Mouse (Mus musculus) ES-Bruce4 (cell line): ENCODE measurements around the gene Manba. TPM values are rescaled to one million over a fixed set of nuclear protein-coding genes. Genes with fewer than 3 reads are reported as not detected.

Experiments
- H3K27ac ChIP-seq: 2 replicates; pipeline ENCODE4 v1.5.1; 2012; ENCODE audit warnings: low read length, inconsistent platforms; ENCODE audit not compliant: insufficient read depth
- H3K27me3 ChIP-seq: 2 replicates; pipeline ENCODE4 v1.6.1; 2012; ENCODE audit warnings: mild to moderate bottlenecking, low read length, inconsistent platforms; ENCODE audit not compliant: control insufficient read depth, poor library complexity, insufficient read depth, severe bottlenecking
- H3K36me3 ChIP-seq: 2 replicates; pipeline ENCODE4 v1.6.1; 2012; ENCODE audit warnings: inconsistent platforms, mild to moderate bottlenecking, low read length, moderate library complexity; ENCODE audit not compliant: control insufficient read depth, poor library complexity, insufficient read depth, severe bottlenecking
- H3K4me1 ChIP-seq: one replicate; pipeline ENCODE4 v1.8.1; 2011; ENCODE audit warnings: low read length; ENCODE audit not compliant: control insufficient read depth, insufficient read depth
- H3K4me3 ChIP-seq: 2 replicates; pipeline ENCODE4 v1.5.1; 2011; ENCODE audit warnings: low read depth, mild to moderate bottlenecking, low read length
- H3K9ac ChIP-seq: 2 replicates; pipeline ENCODE4 v1.6.1; 2012; ENCODE audit warnings: low read depth, mild to moderate bottlenecking, inconsistent platforms; ENCODE audit not compliant: poor library complexity, severe bottlenecking
- H3K9me3 ChIP-seq: replicated peaks from 2 replicates; pipeline ENCODE4 v1.6.1; 2012; ENCODE audit warnings: mild to moderate bottlenecking, low read length, inconsistent platforms; ENCODE audit not compliant: control insufficient read depth, poor library complexity, insufficient read depth, severe bottlenecking
- CTCF ChIP-seq: IDR thresholded peaks from one replicate; pipeline ENCODE4 v1.8.1; 2011; ENCODE audit warnings: low read depth, low read length
- EP300 ChIP-seq: IDR thresholded peaks from 2 replicates; pipeline ENCODE4 v1.6.1; 2011; ENCODE audit warnings: low read depth, low read length; ENCODE audit not compliant: insufficient read depth
- POLR2A ChIP-seq: IDR thresholded peaks from one replicate; pipeline ENCODE4 v1.8.1; 2011; ENCODE audit warnings: low read length; ENCODE audit not compliant: insufficient read depth
- polyA plus RNA-seq: library from polyadenylated mRNA; stranded (reverse); fragments of >200 nt; gene quantifications from 2 replicates; pipeline ENCODE4 v1.2.4, GENCODE M21; 2011; ENCODE audit warnings: low read depth; ENCODE audit not compliant: missing spikeins, insufficient read depth, insufficient read length

Gene Manba
- polyA plus RNA-seq = 114 and 122 TPM in 2 replicates

GRCm38 (mm10) chr3:135485128-135485899 is at the start of gene Manba:
Gene Manba (plus strand): TSS chr3:135485611.
- Histone ChIP-seq H3K9me3 (no peaks in the 10 kb centered on the region), H3K4me3 (peak within 1 kb of the TSS; percentile 79), H3K36me3 (no peaks in the 10 kb centered on the region), H3K27me3 (no peaks in the 10 kb centered on the region), H3K4me1 (no peaks in the 10 kb centered on the region), H3K27ac (no peak within 1 kb of the TSS), H3K9ac (peak within 1 kb of the TSS; percentile 51)
- TF ChIP-seq POLR2A (peak; percentile 38), CTCF (no peak), EP300 (peak; percentile 21; the same call in 1 of the 2 replicates)

- TF ChIP-seq EP300 = no peak
- no peak for TF ChIP-seq POLR2A
- no peak for TF ChIP-seq CTCF
- Histone ChIP-seq H3K27ac (peak overlapping the region; percentile 89), H3K9ac (peak overlapping the region; percentile 65), H3K36me3 (peaks cover 19% of the 10 kb centered on the region), H3K27me3 (no peaks in the 10 kb centered on the region), H3K4me3 (peak overlapping the region; percentile 90), H3K9me3 (no peaks in the 10 kb centered on the region), H3K4me1 (no peaks in the 10 kb centered on the region)
Observed at GRCm38 (mm10) chr3:135436901-135437616, 48.4 kb upstream of the Manba start.

- H3K36me3 ChIP-seq = peaks cover 24% of the 10 kb centered on the region
- TF ChIP-seq POLR2A (peak; percentile 46), EP300 (peak; percentile 14; the same call in 1 of the 2 replicates), CTCF (no peak)
Observed at GRCm38 (mm10) chr3:135437758-135438495, 47.5 kb upstream of the Manba start, which contains the start of gene Ube2d3. Gene Ube2d3 (plus strand): TSS chr3:135438149.

GRCm38 (mm10) chr3:135438531-135438912 is 46.9 kb upstream of the Manba start:
- Histone ChIP-seq H3K36me3 (peaks cover 30% of the 10 kb centered on the region), H3K9ac (peak overlapping the region; percentile 95)
- TF ChIP-seq CTCF (no peak), EP300 (0 out of 2 replicates have a peak, but pooled peaks have one; percentile 17)

More at GRCm38 (mm10) chr3:135437758-135438495, 47.5 kb upstream of the Manba start, which contains the start of gene Ube2d3:
- no peaks in the 10 kb centered on the region for H3K4me1 ChIP-seq
- peak within 1 kb of the TSS; percentile 90 for H3K4me3 ChIP-seq
- no peaks in the 10 kb centered on the region for H3K9me3 ChIP-seq
- peak within 1 kb of the TSS; percentile 95 for H3K9ac ChIP-seq
- H3K27me3 ChIP-seq = no peaks in the 10 kb centered on the region
- peak within 1 kb of the TSS; percentile 89 for H3K27ac ChIP-seq

GRCm38 (mm10) chr3:135438913-135439531 is 46.4 kb upstream of the Manba start:
- no peak for TF ChIP-seq POLR2A
- TF ChIP-seq CTCF = no peak
- no peak for TF ChIP-seq EP300
- Histone ChIP-seq H3K9me3 (no peaks in the 10 kb centered on the region), H3K36me3 (peaks cover 35% of the 10 kb centered on the region), H3K27me3 (no peaks in the 10 kb centered on the region), H3K4me1 (no peaks in the 10 kb centered on the region), H3K9ac (peak overlapping the region; percentile 95), H3K27ac (peak overlapping the region; percentile 73), H3K4me3 (peak overlapping the region; percentile 77)

More at GRCm38 (mm10) chr3:135438531-135438912, 46.9 kb upstream of the Manba start:
- no peaks in the 10 kb centered on the region for H3K9me3 ChIP-seq
- no peaks in the 10 kb centered on the region for H3K4me1 ChIP-seq
- peak overlapping the region; percentile 77 for H3K4me3 ChIP-seq
- H3K27ac ChIP-seq = peak overlapping the region; percentile 73
- no peaks in the 10 kb centered on the region for H3K27me3 ChIP-seq
